Mouse (Mus musculus) central nervous system, embryonic 14 days (tissue): Measurements from ENCODE around the gene Zpbp2. TPM values are rescaled to one million over a fixed set of nuclear protein-coding genes. Genes with fewer than 3 reads are reported as not detected.

ENCODE experiments used
- polyA plus RNA-seq: library from polyadenylated mRNA; depleted of rRNA; stranded (reverse); fragments of >200 nt; gene quantifications from 2 replicates; pipeline ENCODE4 v1.2.3, GENCODE M21; 2012; rRNA removed

Gene Zpbp2
- polyA plus RNA-seq = 0.10 and 0.19 TPM in 2 replicates

DNA sequence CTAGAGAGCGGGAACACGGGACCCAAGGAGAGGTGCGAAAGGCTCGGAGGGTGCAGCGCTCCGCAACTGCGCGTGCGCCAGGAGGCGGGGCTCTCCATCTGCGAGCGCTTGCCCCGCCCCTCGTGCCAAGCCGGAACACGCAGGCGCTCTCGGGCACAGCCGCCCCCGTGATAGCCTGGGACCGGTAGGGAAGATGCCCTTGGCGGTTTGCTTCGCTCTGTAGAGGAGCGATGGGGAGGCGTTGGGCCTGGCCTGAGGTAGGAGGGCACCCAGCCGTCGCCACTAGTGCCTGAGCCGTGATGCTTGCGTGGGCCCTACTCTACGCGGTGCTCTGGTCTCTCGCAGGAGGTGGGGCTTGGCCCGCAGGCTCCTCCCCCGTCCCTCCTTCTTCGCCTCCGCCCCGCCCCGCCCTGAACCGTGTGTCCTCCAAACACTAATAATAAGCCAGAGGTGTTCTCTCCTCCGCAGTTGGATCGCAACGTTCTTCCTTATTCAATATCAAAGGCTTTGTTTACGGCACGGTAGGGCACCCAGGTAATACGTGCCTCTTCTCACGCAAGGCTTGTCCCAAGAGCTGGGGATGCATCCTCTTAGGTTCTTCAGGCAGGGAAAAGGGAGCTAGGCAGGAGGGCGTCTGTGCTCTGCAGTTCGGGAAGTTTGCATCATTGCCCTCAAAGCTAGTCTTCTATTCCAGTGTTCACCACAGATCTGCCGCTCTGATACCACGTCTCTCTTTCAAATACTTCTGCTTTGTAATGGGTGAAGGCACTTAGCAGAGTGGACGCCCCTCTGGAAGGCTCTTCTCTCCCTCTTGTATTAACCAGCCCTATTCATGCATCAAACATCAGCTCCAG lies at the start of gene Zpbp2:
Gene Zpbp2, plus strand, starts transcription at position 123 of the 854 bp plus-strand sequence.

DNA sequence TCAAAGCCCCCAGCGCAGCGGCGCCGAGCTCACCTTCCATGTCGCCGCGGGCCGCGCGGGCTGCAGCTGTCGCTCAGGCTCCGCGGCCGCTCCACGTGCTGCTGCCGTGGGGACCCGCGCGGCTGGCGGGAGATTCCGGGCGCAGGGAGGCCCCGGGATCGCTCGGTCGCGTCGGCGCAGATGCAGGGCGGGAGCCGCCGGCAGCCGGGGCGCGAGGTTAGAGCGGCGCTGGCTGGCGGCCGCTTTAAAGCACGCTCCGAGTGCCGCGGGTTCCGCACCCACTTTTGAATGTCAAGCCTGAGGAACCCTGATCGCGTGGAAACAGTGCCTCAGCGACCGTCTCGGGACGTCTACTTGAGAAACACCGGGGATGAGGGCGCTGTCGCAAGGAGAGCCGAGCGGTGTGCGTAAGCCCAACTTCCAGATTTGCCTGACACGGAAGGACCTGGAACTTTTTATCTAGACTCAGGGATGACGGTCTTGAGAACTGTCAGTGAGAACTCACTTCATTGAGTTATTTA lies 5.1 kb upstream of the Zpbp2 start, which contains the start of gene Ikzf3:
Gene Ikzf3, minus strand, starts transcription at position 321 of the 521 bp plus-strand sequence.

GRCm38 (mm10) chr11:98586892-98587563 lies 36.1 kb downstream of the Zpbp2 start, which contains the start of gene Ormdl3:
Gene Ormdl3, minus strand, starts transcription at chr11:98587368.

DNA sequence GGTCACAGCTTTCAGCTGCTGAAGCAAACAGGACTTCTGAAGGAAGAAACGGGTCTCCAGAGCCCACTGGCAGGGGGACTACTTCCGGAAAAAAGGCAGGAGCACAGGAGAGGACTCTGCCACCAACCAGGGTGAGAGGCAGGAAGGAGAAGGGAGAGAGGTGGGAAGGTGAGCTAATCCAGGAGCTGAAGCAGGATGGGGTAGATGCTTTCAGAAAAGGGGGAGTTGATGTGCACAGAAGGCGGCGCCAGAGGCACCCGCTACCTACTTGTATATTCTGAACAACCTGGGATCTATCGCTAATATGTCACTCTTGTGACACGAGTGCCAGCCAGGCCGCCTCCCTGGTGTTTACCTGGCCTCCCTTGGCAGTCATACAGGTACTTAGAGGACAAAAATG lies 47.1 kb downstream of the Zpbp2 start, which contains the start of gene Lrrc3c:
Gene Lrrc3c, plus strand, starts transcription at position 301 of the 400 bp plus-strand sequence.

Other genes starting within 250 kb of the Zpbp2 start
- gene Neurod2, start 221.4 kb upstream of the Zpbp2 start, polyA plus RNA-seq = 53.8 and 98.4 TPM in 2 replicates
- gene Ppp1r1b, start 202.7 kb upstream of the Zpbp2 start, polyA plus RNA-seq = 8.3 and 16.4 TPM in 2 replicates
- 74.8 and 86.4 TPM in 2 replicates for gene Stard3, start 192.7 kb upstream of the Zpbp2 start, polyA plus RNA-seq
- 0.64 and 2.3 TPM in 2 replicates for gene Tcap, start 167.3 kb upstream of the Zpbp2 start, polyA plus RNA-seq
- gene Pnmt, start 164.6 kb upstream of the Zpbp2 start, polyA plus RNA-seq = 0.49 and 1.5 TPM in 2 replicates
- 11.9 and 12.1 TPM in 2 replicates for gene Pgap3, start 150.6 kb upstream of the Zpbp2 start, polyA plus RNA-seq
- 7.7 and 14.8 TPM in 2 replicates for gene Erbb2, start 138.6 kb upstream of the Zpbp2 start, polyA plus RNA-seq
- 140 and 174 TPM in 2 replicates for gene Mien1, start 112.1 kb upstream of the Zpbp2 start, polyA plus RNA-seq
- 0.49 and 2.8 TPM in 2 replicates for gene Grb7, start 104.7 kb upstream of the Zpbp2 start, polyA plus RNA-seq
- gene Ikzf3, start 5.1 kb upstream of the Zpbp2 start, polyA plus RNA-seq = 0.30 TPM in 1 of 2 replicates, not detected in the other
- 86.2 and 88.2 TPM in 2 replicates for gene Ormdl3, start 36.3 kb downstream of the Zpbp2 start, polyA plus RNA-seq
- not detected in 2 replicates for gene Lrrc3c, start 47.2 kb downstream of the Zpbp2 start, polyA plus RNA-seq
- 0.29 and 0.43 TPM in 2 replicates for gene Gm12355, start 74.6 kb downstream of the Zpbp2 start, polyA plus RNA-seq
- not detected in 2 replicates for gene Gsdma3, start 75.3 kb downstream of the Zpbp2 start, polyA plus RNA-seq
- gene Gsdma2, start 95.7 kb downstream of the Zpbp2 start, polyA plus RNA-seq = 0.04 TPM in 1 of 2 replicates, not detected in the other
- gene Gsdma, start 113.3 kb downstream of the Zpbp2 start, polyA plus RNA-seq = not detected in 2 replicates
- gene Psmd3, start 131.5 kb downstream of the Zpbp2 start, polyA plus RNA-seq = 191 and 196 TPM in 2 replicates
- gene Csf3, start 150.2 kb downstream of the Zpbp2 start, polyA plus RNA-seq = 0.08 TPM in 1 of 2 replicates, not detected in the other
- 140 and 153 TPM in 2 replicates for gene Med24, start 178.3 kb downstream of the Zpbp2 start, polyA plus RNA-seq
- gene Thra, start 189.5 kb downstream of the Zpbp2 start, polyA plus RNA-seq = 555 and 616 TPM in 2 replicates
- 2.9 and 3.1 TPM in 2 replicates for gene Nr1d1, start 224.2 kb downstream of the Zpbp2 start, polyA plus RNA-seq
- gene Msl1, start 244.4 kb downstream of the Zpbp2 start, polyA plus RNA-seq = 108 and 118 TPM in 2 replicates